Mouse (Mus musculus): Measurements from ENCODE around the gene Il21r.

Il21r gene

DNA sequence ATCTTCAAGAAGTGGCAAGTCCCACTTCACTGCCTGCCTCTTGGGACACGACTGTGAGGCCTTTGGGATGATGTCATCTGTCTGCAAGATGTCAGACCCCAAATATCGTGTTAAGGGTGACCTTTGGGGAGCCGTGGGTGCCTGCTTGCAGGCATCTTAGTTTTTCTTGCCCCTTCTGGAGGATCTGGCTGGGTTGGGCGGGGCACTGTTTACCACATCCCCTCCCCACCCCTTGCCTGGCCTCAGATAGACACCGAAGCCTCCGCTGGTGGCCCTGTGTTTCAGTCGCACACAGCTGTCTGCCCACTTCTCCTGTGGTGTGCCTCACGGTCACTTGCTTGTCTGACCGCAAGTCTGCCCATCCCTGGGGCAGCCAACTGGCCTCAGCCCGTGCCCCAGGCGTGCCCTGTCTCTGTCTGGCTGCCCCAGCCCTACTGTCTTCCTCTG lies at the start of gene Il21r:
TSS of gene Il21r (plus strand) at position 245 of the 447 bp plus-strand sequence.
- DNase-seq: no peak

DNA sequence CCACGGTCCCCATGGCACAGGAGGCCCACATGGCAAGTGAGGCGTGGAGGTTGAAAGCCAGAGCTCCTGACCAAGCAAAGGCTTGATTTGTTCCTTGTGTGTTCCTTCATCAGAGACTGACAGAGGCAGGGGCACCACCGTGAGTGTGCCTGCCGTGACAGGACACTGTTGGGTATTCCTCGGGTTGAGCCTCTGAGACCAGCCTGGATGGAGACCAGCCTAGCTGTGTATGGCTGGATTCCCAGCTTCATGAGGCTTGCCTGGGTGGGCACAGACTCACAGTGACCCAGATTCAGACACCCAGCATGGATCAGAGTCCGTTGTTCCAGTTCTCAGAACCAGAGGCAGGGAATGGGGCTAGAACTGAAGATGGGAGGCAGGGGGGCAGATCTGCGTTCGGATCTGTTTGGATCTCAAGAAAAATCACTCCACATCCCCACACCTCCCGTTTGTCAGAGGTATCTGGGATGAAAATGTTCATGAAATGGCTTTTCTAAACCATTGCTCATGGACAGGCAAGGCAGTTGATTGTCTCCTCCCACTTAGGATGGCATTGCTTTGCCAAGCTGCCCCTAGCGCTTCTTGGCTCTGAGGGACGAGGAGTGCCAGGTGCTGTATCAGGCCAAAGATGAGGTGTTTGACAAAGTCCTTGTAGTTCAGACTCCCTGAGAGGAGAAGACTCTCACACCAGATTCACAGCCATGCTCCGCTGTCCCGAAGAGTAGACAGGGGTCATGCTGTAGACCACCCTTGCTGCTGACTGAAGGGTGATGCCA lies 49.4 kb upstream of the Il21r start:
- DNase-seq: no peak

- DNase-seq: no peak
Observed at GRCm38 (mm10) chr7:125554456-125555114, 48.6 kb upstream of the Il21r start.

GRCm38 (mm10) chr7:125555351-125555872 lies 47.8 kb upstream of the Il21r start:
- no peak for DNase-seq

DNA sequence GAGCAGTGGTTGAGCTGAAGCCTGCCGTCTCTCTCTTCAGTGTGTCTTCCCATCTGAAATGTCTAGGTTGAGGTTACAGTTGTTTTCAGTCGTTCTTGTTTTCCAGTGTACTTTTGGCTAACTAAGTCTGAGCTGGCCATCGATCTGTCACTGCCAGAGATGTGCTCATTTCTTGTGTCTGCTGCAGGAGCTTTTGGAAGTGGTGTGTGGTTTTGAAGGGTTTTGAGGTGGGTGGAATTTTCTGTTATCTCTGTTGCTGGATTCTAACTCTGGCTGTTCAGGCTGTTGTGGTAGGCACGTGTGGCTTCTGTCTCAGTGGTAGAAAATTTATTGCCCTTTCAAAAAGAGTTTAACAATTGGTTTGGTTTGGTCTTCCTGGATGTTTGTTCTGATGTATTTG lies 47.1 kb upstream of the Il21r start:
- DNase-seq: no peak

GRCm38 (mm10) chr7:125556865-125557264 lies 46.4 kb upstream of the Il21r start:
- no peak for DNase-seq

GRCm38 (mm10) chr7:125558401-125558945 lies 44.8 kb upstream of the Il21r start:
- no peak for DNase-seq

DNA sequence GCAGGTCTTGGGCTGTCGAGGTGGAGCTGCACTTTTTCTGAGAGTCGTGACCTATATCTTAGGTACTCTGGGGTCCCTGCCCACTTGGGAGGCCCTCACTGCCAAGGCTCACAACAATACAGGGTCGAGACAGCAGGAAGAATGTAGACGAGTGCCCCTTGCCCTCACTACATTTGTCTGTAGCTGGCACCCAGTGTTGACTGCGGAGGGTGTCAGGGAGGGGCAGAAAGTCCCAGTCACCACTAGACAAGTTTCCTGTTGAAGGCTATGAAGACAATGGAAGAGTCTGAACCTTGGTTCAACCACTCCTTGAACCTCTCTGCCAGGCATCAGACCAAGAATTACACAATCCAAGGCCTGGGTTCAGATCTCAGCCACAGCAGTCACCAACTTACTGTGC lies 44.2 kb upstream of the Il21r start:
- no peak for DNase-seq

- DNase-seq: no peak
Observed at GRCm38 (mm10) chr7:125559537-125559936, 43.7 kb upstream of the Il21r start.

DNA sequence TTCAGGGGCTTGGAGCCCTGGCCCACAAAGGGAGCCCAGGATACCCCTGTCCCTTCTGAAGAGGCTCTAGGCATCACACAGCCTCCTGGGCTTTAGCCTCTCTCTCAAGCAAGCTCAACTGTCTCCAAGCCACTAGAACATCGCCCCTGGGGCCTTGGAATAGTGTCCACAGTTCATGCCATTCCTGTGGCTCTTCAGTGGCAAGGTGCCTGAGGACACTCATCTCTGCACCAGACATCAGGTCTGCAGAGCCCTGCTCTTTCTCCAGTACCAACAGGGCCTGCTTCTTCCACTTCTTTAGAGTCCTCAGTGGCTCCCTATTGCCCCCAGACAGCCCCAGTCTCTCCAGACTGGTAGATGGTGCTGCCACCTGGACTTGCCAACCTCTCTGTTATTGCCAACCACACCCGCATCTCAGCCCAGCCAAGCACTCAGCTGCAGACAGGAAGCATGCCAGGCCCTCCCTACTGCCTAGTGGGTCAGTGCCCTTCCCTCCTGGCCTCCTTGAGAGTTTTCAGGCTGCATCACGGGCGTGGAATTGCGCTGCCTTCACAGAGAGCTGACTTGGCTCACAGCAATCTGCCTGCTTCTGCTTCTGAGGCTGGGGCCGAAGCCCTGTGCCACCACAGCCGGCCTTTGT lies 43.0 kb upstream of the Il21r start:
- DNase-seq: no peak

DNA sequence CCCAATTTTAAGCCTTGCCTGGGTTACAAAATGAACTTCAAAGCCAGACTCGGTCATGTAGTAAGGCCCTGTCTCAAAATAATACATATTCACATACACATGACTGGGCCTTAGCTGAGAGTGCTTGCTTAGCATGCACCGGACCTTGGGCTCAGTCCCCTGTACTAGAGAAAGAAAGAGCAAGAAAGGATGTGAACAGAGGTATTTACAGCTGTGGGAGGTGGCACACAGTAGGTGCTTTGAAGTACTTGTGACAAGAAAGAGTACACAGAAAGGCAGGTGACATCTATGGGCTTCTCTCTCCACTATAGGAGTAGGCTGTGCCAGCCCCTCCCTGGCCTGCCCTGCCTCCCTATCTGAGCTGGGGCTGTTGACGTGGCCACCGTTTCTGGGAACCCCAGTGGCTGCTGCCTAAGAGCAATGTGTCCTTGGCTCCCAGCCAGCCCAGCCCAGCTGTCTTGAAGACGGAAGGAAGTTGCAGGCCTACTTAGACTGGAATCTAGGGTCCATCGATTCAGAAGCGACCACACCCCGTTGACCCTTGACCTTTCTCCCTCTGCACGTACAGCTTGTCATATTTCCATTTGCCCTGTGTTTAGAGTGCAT lies 42.0 kb upstream of the Il21r start:
- no peak for DNase-seq

DNA sequence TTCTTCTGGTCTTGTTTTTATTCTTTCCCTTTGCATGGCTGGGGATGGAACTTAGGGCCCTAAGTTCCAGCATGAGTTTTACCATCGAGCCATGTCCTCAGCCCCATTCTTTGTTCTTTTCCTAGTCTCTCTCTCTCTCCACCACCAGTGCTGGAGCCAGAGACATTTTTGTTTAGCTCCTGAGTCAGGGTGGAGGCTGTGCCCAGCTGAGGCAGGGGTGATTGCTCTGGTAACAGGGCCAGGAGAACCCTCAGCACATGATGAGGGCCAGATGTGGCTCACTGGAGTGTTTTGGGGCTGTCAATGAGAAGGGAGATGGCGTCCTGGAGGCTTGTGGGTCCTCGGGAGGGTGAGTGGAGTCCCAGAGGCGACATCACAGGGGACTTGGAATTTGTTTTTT lies 40.8 kb upstream of the Il21r start:
- no peak for DNase-seq

GRCm38 (mm10) chr7:125563093-125563492 lies 40.1 kb upstream of the Il21r start:
- DNase-seq: no peak

DNA sequence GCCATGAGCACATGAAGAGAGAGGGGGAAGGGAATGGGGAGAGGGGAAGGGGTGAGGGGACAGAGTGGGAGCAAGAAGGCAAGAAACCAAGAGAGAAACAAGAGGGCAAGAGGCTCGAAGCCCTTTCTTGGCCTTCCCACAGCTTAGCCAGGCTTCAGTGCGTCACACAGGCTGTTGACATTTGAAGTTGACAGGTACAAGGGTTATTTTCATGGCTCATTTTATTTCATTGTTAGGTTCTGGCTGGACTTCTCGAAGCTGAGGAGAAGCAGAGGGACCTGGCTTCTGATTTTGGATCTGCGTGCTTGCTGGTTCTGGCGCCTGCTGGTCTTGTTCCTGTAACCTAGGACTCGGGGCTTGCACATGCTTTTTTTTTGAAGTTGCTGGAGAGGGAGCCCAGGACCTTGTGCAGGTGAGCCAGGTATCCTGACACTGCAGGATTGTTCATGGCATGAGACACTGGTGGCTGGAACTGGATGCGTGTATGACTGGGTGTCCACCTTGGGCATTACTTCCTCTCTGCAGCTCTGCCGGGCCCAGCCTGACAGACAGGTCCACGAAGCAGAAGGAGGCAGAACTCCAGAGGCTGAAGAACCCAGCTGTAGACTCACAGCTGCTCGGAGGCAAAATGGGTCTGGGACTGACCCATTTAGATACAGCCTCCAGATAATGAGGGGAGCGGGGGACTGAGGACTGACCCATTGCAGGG lies 38.8 kb upstream of the Il21r start:
- no peak for DNase-seq

GRCm38 (mm10) chr7:125565516-125566285 lies 37.5 kb upstream of the Il21r start:
- DNase-seq: no peak

DNA sequence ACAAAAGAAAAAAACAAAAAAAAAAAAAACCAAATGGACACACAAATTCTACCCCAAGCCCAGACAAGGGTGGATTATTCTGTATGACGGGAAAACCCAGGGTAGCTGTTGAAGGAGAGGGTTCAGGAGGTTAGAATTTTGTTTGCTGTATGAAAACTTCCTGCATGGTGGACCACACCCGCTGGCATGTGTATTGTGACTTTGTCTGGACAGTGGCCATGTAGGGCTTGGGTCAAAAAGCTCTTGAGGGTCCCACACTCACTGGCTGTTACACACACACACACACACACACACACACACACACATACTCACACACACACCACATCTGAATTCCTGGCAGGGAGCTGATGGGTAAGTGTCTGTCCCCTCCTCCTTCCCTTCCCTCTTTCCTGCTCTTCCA lies 36.8 kb upstream of the Il21r start:
- no peak for DNase-seq

- no peak for DNase-seq
Observed at GRCm38 (mm10) chr7:125568888-125569287, 34.3 kb upstream of the Il21r start.

GRCm38 (mm10) chr7:125571891-125572290 lies 31.3 kb upstream of the Il21r start:
- DNase-seq: no peak

DNA sequence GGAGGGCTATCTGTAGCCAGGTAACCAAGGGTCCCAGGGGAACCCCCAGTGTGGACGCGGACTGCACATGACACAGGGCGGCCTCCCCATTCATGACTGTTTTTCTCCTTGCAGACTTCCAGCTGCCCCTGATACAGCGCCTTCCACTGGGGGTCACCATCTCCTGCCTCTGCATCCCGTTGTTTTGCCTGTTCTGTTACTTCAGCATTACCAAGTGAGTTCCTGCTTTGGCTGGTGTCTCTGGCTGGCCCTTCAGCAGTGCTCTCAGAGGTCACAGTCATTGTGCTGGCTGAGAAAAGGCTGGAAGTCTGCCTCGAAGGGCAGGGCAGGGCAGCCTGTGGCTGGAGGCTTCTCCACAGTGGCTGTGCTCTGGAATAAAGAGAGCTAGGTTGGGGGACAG lies 30.5 kb upstream of the Il21r start:
- DNase-seq: no peak

DNA sequence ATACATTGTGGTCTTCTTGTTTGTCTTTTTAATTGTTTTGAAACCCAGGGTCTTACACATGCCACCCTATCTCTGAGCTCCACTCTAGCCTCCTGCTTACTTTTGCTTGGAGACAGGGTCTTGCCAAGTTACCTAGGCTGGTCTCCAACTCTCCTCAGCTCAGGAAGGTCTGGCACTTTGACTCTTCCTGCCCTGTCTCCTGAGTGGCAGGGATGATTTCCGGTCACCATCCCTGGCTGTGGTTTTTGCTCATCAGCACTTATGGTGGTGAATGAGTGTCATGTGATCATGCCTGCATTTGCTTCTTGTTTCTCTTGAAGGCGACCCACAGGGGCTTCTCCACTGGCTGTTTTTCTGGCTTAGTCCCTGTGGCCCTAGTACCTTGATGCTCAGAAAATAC lies 29.4 kb upstream of the Il21r start:
- no peak for DNase-seq

DNA sequence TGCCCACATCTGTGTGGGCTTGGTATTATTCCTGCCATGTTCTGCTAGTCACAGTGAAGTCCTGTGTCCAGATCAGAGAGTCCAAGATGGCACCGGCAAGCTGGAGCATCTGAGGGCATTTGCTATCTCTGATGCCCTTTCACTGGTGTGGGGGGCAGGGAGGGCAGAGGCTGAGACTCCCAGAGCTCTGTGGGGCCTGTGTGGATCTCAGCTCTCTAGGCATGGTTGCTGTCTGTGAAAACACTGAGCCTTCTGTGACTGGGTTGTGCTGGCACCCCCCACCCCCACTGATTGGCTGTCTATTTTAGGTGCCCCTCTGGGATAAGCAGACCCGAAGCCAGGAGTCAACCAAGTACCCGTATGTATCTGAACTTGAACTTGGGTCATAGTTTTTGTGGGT lies 28.4 kb upstream of the Il21r start:
- DNase-seq: no peak

Data from cerebellum, adult 11-12 months (tissue).